Mouse (Mus musculus): Measurements from ENCODE around the gene Slc35f6. TPM values are rescaled to one million over a fixed set of nuclear protein-coding genes. Genes with fewer than 3 reads are reported as not detected.

Slc35f6 gene
- total RNA-seq, 1 experiment: 40.0 TPM

DNA sequence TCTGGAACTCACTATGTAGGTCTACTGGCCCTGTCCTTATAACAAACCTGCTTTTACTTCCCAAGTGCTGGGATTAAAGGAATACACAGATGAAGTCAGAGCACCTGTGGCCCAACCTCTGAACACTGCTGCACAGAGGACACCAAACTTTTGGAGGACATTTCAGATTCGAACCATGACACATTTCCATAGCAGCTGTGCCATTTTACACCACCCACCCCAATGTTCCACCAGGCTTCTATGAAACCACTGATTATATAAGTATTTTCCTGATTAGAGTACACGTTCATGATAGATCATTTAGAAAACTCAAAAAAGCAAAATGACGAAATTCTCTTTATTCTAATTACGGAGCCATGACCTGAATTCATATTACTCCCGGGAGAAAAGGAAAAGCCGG is 18.2 kb downstream of the Slc35f6 start:
- no peak for DNase-seq (ENCODE audit: low read depth, low spot score)
- Histone ChIP-seq H3K9me3 (ENCODE audit: control insufficient read depth, insufficient read depth, low read depth, low read length) (no peaks in the 10 kb centered on the region), H3K36me3 (ENCODE audit: control insufficient read depth, insufficient read depth, low read length, poor library complexity, severe bottlenecking) (peaks cover 18% of the 10 kb centered on the region), H3K27ac (ENCODE audit: insufficient read depth, low read depth, low read length, poor library complexity, severe bottlenecking) (no peak overlapping the region), H3K9ac (ENCODE audit: insufficient read depth, low read depth, low read length, poor library complexity, severe bottlenecking) (peak overlapping the region; percentile 65), H3K4me3 (ENCODE audit: insufficient read depth in 1 of 2, low read depth in 1 of 2, low read length in 2 of 2, poor library complexity in 1 of 2, severe bottlenecking in 1 of 2) (peak overlapping the region; percentile 42 to 99), H3K4me1 (ENCODE audit: control insufficient read depth in 2 of 2, insufficient read depth in 2 of 2, low read length in 2 of 2, poor library complexity in 1 of 2) (peaks cover 0 to 9% of the 10 kb centered on the region in 2 experiments; a peak in 2 of 4 replicates)
- in situ Hi-C loops (cut with MboI; ENCODE audit: low sequenced_read_pairs in 2 of 2, unreplicated experiment in 2 of 2): no loop called here
- TF ChIP-seq ZNF384 (IDR thresholded peaks at IDR 0.05; ENCODE audit: low read depth, low read length) (no peak), HCFC1 (IDR thresholded peaks at IDR 0.05; ENCODE audit: borderline replicate concordance, insufficient read depth, low read length) (no peak), ZC3H11A (IDR thresholded peaks at IDR 0.05; ENCODE audit: borderline replicate concordance, low read depth, low read length) (no peak)

DNA sequence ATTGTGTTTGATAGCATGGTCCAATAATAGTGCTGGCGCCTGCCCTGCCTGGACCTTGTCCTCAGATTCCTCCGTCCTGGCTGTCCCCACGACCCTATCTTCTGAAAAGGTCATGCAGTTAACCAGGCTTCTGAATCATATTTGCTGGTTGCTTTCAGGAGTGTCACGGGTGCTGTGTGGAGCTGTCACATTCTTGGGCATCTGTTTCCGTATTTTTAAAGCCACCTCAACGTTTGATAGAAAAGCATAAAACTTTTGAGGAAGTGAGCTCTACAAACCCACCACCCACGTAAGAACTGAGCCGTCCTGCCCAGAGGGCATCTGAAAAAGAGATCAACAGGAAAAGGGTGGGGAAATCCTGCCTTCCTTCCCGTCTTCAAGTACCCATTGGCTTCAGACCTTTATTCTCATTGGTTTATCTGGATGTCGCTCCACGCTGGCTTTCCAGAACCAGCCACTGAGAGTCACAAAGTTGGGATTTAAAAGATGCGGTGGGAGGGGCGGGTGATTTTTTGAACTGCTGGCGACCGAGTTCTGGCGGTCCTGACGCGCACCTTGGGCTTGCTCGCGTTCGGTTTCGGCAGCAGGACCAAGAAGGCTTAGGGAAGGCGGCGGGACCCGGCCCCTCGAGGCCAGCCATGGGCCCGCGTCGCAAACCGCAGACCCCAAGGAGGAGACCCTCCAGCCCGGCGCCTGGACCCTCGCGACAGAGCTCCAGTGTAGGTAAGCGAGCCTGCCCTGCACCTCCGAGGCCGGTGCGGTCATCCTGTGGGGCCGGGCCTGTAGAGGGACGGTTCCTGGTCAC is 18.9 kb downstream of the Slc35f6 start, which contains the start of gene Cenpa:
TSS of gene Cenpa (plus strand) at position 387 of the 805 bp plus-strand sequence.
- H3K9ac ChIP-seq (ENCODE audit: insufficient read depth, low read depth, low read length, poor library complexity, severe bottlenecking): peak within 1 kb of the TSS; percentile 99
- H3K27ac ChIP-seq (ENCODE audit: insufficient read depth, low read depth, low read length, poor library complexity, severe bottlenecking): peak within 1 kb of the TSS; percentile 82
- DNase-seq (ENCODE audit: low read depth, low spot score): peak; percentile 93
- in situ Hi-C loops (cut with MboI; ENCODE audit: low sequenced_read_pairs in 2 of 2, unreplicated experiment in 2 of 2): no loop called here
- peak within 1 kb of the TSS; percentile 99 for H3K4me3 ChIP-seq (ENCODE audit: insufficient read depth in 1 of 2, low read depth in 1 of 2, low read length in 2 of 2, poor library complexity in 1 of 2, severe bottlenecking in 1 of 2)
- TF ChIP-seq ZNF384 (IDR thresholded peaks at IDR 0.05; ENCODE audit: low read depth, low read length) (no peak), CHD2 (IDR thresholded peaks at IDR 0.05; ENCODE audit: low read depth, low read length) (peak; percentile 89), HCFC1 (IDR thresholded peaks at IDR 0.05; ENCODE audit: borderline replicate concordance, insufficient read depth, low read length) (no peak), MAFK (IDR thresholded peaks at IDR 0.05; ENCODE audit: insufficient read depth, low read depth, low read length) (no peak), ZC3H11A (IDR thresholded peaks at IDR 0.05; ENCODE audit: borderline replicate concordance, low read depth, low read length) (no peak)
- H3K9me3 ChIP-seq (ENCODE audit: control insufficient read depth, insufficient read depth, low read depth, low read length): no peaks in the 10 kb centered on the region
- peaks cover 19% of the 10 kb centered on the region for H3K36me3 ChIP-seq (ENCODE audit: control insufficient read depth, insufficient read depth, low read length, poor library complexity, severe bottlenecking)
- peaks cover 0 to 9% of the 10 kb centered on the region in 2 experiments; a peak in 2 of 4 replicates for H3K4me1 ChIP-seq (ENCODE audit: control insufficient read depth in 2 of 2, insufficient read depth in 2 of 2, low read length in 2 of 2, poor library complexity in 1 of 2)

DNA sequence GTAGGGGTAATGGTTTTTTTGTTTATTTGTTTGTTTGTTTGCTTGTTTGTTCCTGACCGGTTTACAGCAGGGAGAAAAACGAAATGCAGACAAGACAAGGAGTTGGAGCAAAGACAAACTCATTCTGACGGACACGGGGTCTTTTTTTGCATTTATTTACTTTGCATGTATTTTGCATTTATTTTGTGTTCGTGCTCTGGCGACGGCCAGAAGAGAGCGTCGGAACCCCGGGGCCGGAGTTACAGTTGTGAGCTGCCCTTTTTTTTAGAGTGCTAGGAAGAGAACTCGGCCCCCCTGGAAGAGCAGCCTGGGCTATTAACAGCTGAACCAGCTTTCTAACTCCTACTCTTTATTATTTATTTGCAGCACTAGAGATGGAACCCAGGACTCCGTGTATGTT is 19.5 kb downstream of the Slc35f6 start:
- peak overlapping the region; percentile 99 for H3K4me3 ChIP-seq (ENCODE audit: insufficient read depth in 1 of 2, low read depth in 1 of 2, low read length in 2 of 2, poor library complexity in 1 of 2, severe bottlenecking in 1 of 2)
- H3K36me3 ChIP-seq (ENCODE audit: control insufficient read depth, insufficient read depth, low read length, poor library complexity, severe bottlenecking): peaks cover 26% of the 10 kb centered on the region
- in situ Hi-C loops (cut with MboI; ENCODE audit: low sequenced_read_pairs in 2 of 2, unreplicated experiment in 2 of 2): no loop called here
- TF ChIP-seq HCFC1 (IDR thresholded peaks at IDR 0.05; ENCODE audit: borderline replicate concordance, insufficient read depth, low read length): no peak
- no peak for TF ChIP-seq MAFK (IDR thresholded peaks at IDR 0.05; ENCODE audit: insufficient read depth, low read depth, low read length)
- TF ChIP-seq ZC3H11A (IDR thresholded peaks at IDR 0.05; ENCODE audit: borderline replicate concordance, low read depth, low read length): no peak
- no peak for TF ChIP-seq CHD2 (IDR thresholded peaks at IDR 0.05; ENCODE audit: low read depth, low read length)
- no peak for TF ChIP-seq ZNF384 (IDR thresholded peaks at IDR 0.05; ENCODE audit: low read depth, low read length)
- DNase-seq (ENCODE audit: low read depth, low spot score): no peak
- H3K4me1 ChIP-seq (ENCODE audit: control insufficient read depth in 2 of 2, insufficient read depth in 2 of 2, low read length in 2 of 2, poor library complexity in 1 of 2): peaks cover 0 to 9% of the 10 kb centered on the region in 2 experiments; a peak in 2 of 4 replicates
- peak overlapping the region; percentile 82 for H3K27ac ChIP-seq (ENCODE audit: insufficient read depth, low read depth, low read length, poor library complexity, severe bottlenecking)
- peak overlapping the region; percentile 99 for H3K9ac ChIP-seq (ENCODE audit: insufficient read depth, low read depth, low read length, poor library complexity, severe bottlenecking)
- no peaks in the 10 kb centered on the region for H3K9me3 ChIP-seq (ENCODE audit: control insufficient read depth, insufficient read depth, low read depth, low read length)

DNA sequence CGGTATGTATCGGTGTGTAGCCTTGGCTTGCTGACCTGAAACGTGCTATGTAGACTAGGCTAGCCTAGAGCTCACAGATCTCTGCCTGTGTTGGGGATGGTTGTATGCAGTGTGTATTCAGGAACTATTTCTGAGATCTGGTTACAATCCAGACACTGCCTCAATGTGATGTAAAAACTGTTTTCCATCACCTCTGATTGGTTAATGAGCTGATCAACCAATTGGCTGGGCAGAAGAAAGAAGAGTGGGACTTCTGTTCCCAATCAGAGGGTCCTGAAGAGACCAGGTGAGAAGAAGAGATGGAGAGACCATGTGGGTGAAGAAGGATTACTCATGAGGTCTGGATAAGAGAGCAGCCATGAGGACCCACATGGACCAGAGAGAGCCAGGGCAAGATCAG is 20.0 kb downstream of the Slc35f6 start:
- in situ Hi-C loops (cut with MboI; ENCODE audit: low sequenced_read_pairs in 2 of 2, unreplicated experiment in 2 of 2): no loop called here
- TF ChIP-seq ZC3H11A (IDR thresholded peaks at IDR 0.05; ENCODE audit: borderline replicate concordance, low read depth, low read length) (no peak), HCFC1 (IDR thresholded peaks at IDR 0.05; ENCODE audit: borderline replicate concordance, insufficient read depth, low read length) (no peak), MAFK (IDR thresholded peaks at IDR 0.05; ENCODE audit: insufficient read depth, low read depth, low read length) (no peak), ZNF384 (IDR thresholded peaks at IDR 0.05; ENCODE audit: low read depth, low read length) (no peak), CHD2 (IDR thresholded peaks at IDR 0.05; ENCODE audit: low read depth, low read length) (no peak)
- H3K27ac ChIP-seq (ENCODE audit: insufficient read depth, low read depth, low read length, poor library complexity, severe bottlenecking): no peak overlapping the region

More for the DNA sequence above, 20.0 kb downstream of the Slc35f6 start:
- H3K9ac ChIP-seq (ENCODE audit: insufficient read depth, low read depth, low read length, poor library complexity, severe bottlenecking): peak overlapping the region; percentile 99
- peaks cover 0 to 9% of the 10 kb centered on the region in 2 experiments; a peak in 2 of 4 replicates for H3K4me1 ChIP-seq (ENCODE audit: control insufficient read depth in 2 of 2, insufficient read depth in 2 of 2, low read length in 2 of 2, poor library complexity in 1 of 2)
- DNase-seq (ENCODE audit: low read depth, low spot score): no peak
- no peaks in the 10 kb centered on the region for H3K9me3 ChIP-seq (ENCODE audit: control insufficient read depth, insufficient read depth, low read depth, low read length)
- H3K36me3 ChIP-seq (ENCODE audit: control insufficient read depth, insufficient read depth, low read length, poor library complexity, severe bottlenecking): peaks cover 30% of the 10 kb centered on the region
- peak overlapping the region; percentile 99 for H3K4me3 ChIP-seq (ENCODE audit: insufficient read depth in 1 of 2, low read depth in 1 of 2, low read length in 2 of 2, poor library complexity in 1 of 2, severe bottlenecking in 1 of 2)

Data from ES-E14 (cell line).